Mouse (Mus musculus) hindbrain, postnatal 0 days (tissue): ENCODE measurements around the gene Ndufa6. TPM values are rescaled to one million over a fixed set of nuclear protein-coding genes. Genes with fewer than 3 reads are reported as not detected.
A peak's percentile ranks its signal among the peaks of the same experiment; 100 is the strongest.

Experiments used
- ATAC-seq: fragments of 200-750 bp; cut with Nextera tagmentation; 2 replicates; pipeline ENCODE4 v1.8.0; 2017; ENCODE audit warnings: mild to moderate bottlenecking, moderate TSS enrichment, moderate library complexity
- DNase-seq: peaks from one replicate; pipeline ENCODE4 v3.0.0-alpha.2; 2015; ENCODE audit warnings: low spot score
- H3K27ac ChIP-seq: fragments of 300-500 bp; sonication (generic); 2 replicates; pipeline ENCODE4 v1.5.1; 2014; ENCODE audit warnings: mild to moderate bottlenecking
- H3K27me3 ChIP-seq: fragments of 300-500 bp; sonication (generic); 2 replicates; pipeline ENCODE4 v1.6.1; 2014; ENCODE audit warnings: low read length, mixed read lengths; ENCODE audit not compliant: insufficient read depth
- H3K36me3 ChIP-seq: fragments of 300-500 bp; sonication (generic); 2 replicates; pipeline ENCODE4 v1.6.1; 2014; ENCODE audit warnings: low read length, mixed read lengths; ENCODE audit not compliant: insufficient read depth
- H3K4me1 ChIP-seq: fragments of 300-500 bp; sonication (generic); 2 replicates; pipeline ENCODE4 v1.6.1; 2014; ENCODE audit warnings: antibody characterized with exemption, low read length, mixed read lengths; ENCODE audit not compliant: insufficient read depth
- H3K4me2 ChIP-seq: fragments of 300-500 bp; sonication (generic); 2 replicates; pipeline ENCODE4 v1.6.1; 2014; ENCODE audit warnings: low read depth, mild to moderate bottlenecking, low read length, moderate library complexity, mixed read lengths
- H3K4me3 ChIP-seq: fragments of 300-500 bp; sonication (generic); 2 replicates; pipeline ENCODE4 v1.5.1; 2014; ENCODE audit warnings: low read length
- H3K9ac ChIP-seq: fragments of 300-500 bp; sonication (generic); replicated peaks from 2 replicates; pipeline ENCODE4 v1.6.1; 2014; ENCODE audit warnings: mild to moderate bottlenecking, low read length, moderate library complexity, mixed read lengths
- H3K9me3 ChIP-seq: fragments of 300-500 bp; sonication (generic); 2 replicates; pipeline ENCODE4 v1.6.1; 2016; ENCODE audit warnings: low read length, mixed read lengths
- CTCF ChIP-seq: IDR thresholded peaks from 2 replicates; pipeline ENCODE4 v1.5.1; 2016; ENCODE audit warnings: antibody characterized with exemption, control low read depth, low read depth
- WGBS: fragments of 180-500 bp; shearing (Covaris S2); extraction: QIAGEN DNeasy Blood & Tissue Kit; methylation state at CpG from one replicate; pipeline ENCODE4 v1.1.7; 2014; 5-methylcytosine and 5-hydroxymethylcytosine counted together
- polyA plus RNA-seq: library from polyadenylated mRNA; unstranded; fragments of >200 nt; fragmentation: Nextera tagmentation; extraction: Ambion mirVana; gene quantifications from 2 replicates; pipeline ENCODE4 v1.2.1, GENCODE M21; 2015
- total RNA-seq: library from RNA; depleted of rRNA; stranded (reverse); fragments of >200 nt; gene quantifications from 2 replicates; pipeline ENCODE4 v1.2.3, GENCODE M21; 2014

Ndufa6 gene
- total and polyA plus RNA-seq, 2 experiments from 2014 or later: 194 to 516 TPM

GRCm38 (mm10) chr15:82346580-82347302 lies 7.4 kb downstream of the Ndufa6 start:
- no peaks in the 10 kb centered on the region for H3K9me3 ChIP-seq
- H3K4me1 ChIP-seq: peaks cover 10% of the 10 kb centered on the region; the same call in 1 of the 2 replicates
- H3K27ac ChIP-seq: peak overlapping the region; percentile 88
- peak overlapping the region; percentile 67 for H3K4me3 ChIP-seq
- peak; percentile 28; the same call in 1 of the 2 replicates for TF ChIP-seq CTCF
- DNase-seq (no peak), ATAC-seq (no peak)
- H3K9ac ChIP-seq: peak overlapping the region; percentile 69
- H3K4me2 ChIP-seq: peak overlapping the region; percentile 81
- no peaks in the 10 kb centered on the region for H3K27me3 ChIP-seq
- H3K36me3 ChIP-seq: peaks cover 28% of the 10 kb centered on the region
- 50% methylated on average over 14 of the region's 14 CpGs for WGBS

- H3K27ac ChIP-seq: peak overlapping the region; percentile 88
- ATAC-seq (peak; percentile 99), DNase-seq (peak; percentile 99)
- peak overlapping the region; percentile 67 for H3K4me3 ChIP-seq
- peaks cover 14% of the 10 kb centered on the region for H3K4me1 ChIP-seq
- H3K36me3 ChIP-seq: peaks cover 28% of the 10 kb centered on the region
- TF ChIP-seq CTCF: no peak
- no peaks in the 10 kb centered on the region for H3K27me3 ChIP-seq
- WGBS: under 1% methylated on average over 51 of the region's 51 CpGs
- H3K9me3 ChIP-seq: no peaks in the 10 kb centered on the region
- peak overlapping the region; percentile 81 for H3K4me2 ChIP-seq
- H3K9ac ChIP-seq: peak overlapping the region; percentile 69
These were observed 8.2 kb downstream of the Ndufa6 start for GRCm38 (mm10) chr15:82345820-82346470.

- Histone ChIP-seq H3K9ac (no peak overlapping the region), H3K9me3 (no peaks in the 10 kb centered on the region), H3K4me2 (no peak overlapping the region), H3K4me3 (no peak overlapping the region), H3K27ac (no peak overlapping the region), H3K27me3 (no peaks in the 10 kb centered on the region), H3K4me1 (peaks cover 15% of the 10 kb centered on the region), H3K36me3 (peaks cover 21% of the 10 kb centered on the region)
- no peak for ATAC-seq
- TF ChIP-seq CTCF: no peak
- no peak for DNase-seq
- 90% methylated on average over 6 of the region's 6 CpGs for WGBS
These were observed 9.2 kb downstream of the Ndufa6 start for GRCm38 (mm10) chr15:82344971-82345370.

GRCm38 (mm10) chr15:82343368-82344287 lies 10.5 kb downstream of the Ndufa6 start:
- Histone ChIP-seq H3K27ac (no peak overlapping the region), H3K4me2 (no peak overlapping the region), H3K9me3 (no peaks in the 10 kb centered on the region), H3K27me3 (no peaks in the 10 kb centered on the region), H3K9ac (no peak overlapping the region), H3K36me3 (peaks cover 8% of the 10 kb centered on the region), H3K4me3 (no peak overlapping the region), H3K4me1 (peaks cover 15% of the 10 kb centered on the region)
- no peak for TF ChIP-seq CTCF
- 83% methylated on average over 27 of the region's 27 CpGs for whole genome bisulfite sequencing
- no peak for DNase-seq
- ATAC-seq: no peak

GRCm38 (mm10) chr15:82342543-82342935 lies 11.6 kb downstream of the Ndufa6 start:
- no peaks in the 10 kb centered on the region; the same call in 1 of the 2 replicates for H3K36me3 ChIP-seq
- no peak for TF ChIP-seq CTCF
- DNase-seq: no peak
- no peaks in the 10 kb centered on the region for H3K27me3 ChIP-seq
- H3K4me1 ChIP-seq: peaks cover 20% of the 10 kb centered on the region
- H3K9me3 ChIP-seq: no peaks in the 10 kb centered on the region
- no peak overlapping the region for H3K4me3 ChIP-seq
- no peak for ATAC-seq
- WGBS: 80% methylated on average over 5 of the region's 5 CpGs
- no peak overlapping the region for H3K9ac ChIP-seq
- H3K4me2 ChIP-seq: no peak overlapping the region
- H3K27ac ChIP-seq: no peak overlapping the region
